Mouse (Mus musculus) CH12.LX (cell line): Measurements from ENCODE around the gene Myo16.

ENCODE experiments used
- MAX ChIP-seq: IDR thresholded peaks from 2 replicates; pipeline ENCODE4 v1.6.1; 2011; ENCODE audit warnings: low read length, improper control_type of control experiment
- USF2 ChIP-seq: conservative IDR thresholded peaks from 2 replicates; pipeline ENCODE4 v1.6.1; 2011; ENCODE audit warnings: low read depth, low read length, improper control_type of control experiment

GRCm38 (mm10) chr8:10499846-10500245, 346.1 kb downstream of the Myo16 start:
- TF ChIP-seq MAX: no peak
- TF ChIP-seq USF2: no peak
